Mouse (Mus musculus): ENCODE measurements at regions not wholly inside any gene's neighbourhood (a gene's known extent, or its start where the extent isn't known, plus 50 kb on each side); places are given as distances from the start of the nearest gene placed in this dataset.

DNA sequence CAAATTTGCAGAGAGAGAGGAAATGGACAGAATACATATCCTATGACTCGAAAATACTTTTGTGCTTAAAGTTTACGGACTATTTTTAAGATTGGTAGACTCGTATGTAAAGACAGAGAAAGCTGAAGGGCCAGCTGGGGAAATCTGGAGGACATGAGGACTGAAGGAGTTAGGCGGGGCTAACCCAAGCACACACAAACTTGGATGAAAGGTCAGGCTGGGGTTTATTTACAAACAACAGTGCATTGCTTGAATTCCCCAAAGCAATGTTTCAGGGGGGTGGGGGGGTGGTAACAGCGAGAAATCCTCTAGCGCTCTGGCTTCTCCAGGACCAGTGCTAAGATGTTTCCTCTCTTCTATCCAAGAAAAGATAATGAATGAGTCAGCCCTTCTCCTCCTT, 68.3 kb downstream of the Ptger2 start:
- H3K9me3 ChIP-seq (ENCODE audit: control insufficient read depth, low read length): no peaks in the 10 kb centered on the region
- no peak for ATAC-seq
- H3K4me3 ChIP-seq (ENCODE audit: low read length): no peak overlapping the region
- H3K4me1 ChIP-seq (ENCODE audit: control insufficient read depth, insufficient read depth, low read depth, low read length): no peaks in the 10 kb centered on the region
- H3K27me3 ChIP-seq (replicated peaks; ENCODE audit: control insufficient read depth, insufficient read depth, low read length): no peaks in the 10 kb centered on the region
- H3K36me3 ChIP-seq (ENCODE audit: control insufficient read depth, insufficient read depth, low read length): no peaks in the 10 kb centered on the region
- WGBS: 86% methylated on average over 6 of the region's 6 CpGs
- no peak overlapping the region for H3K9ac ChIP-seq (ENCODE audit: low read depth, low read length)
- no peak overlapping the region for H3K27ac ChIP-seq (ENCODE audit: low read depth, low read length)
- H3K4me2 ChIP-seq (ENCODE audit: low read length): no peak overlapping the region

DNA sequence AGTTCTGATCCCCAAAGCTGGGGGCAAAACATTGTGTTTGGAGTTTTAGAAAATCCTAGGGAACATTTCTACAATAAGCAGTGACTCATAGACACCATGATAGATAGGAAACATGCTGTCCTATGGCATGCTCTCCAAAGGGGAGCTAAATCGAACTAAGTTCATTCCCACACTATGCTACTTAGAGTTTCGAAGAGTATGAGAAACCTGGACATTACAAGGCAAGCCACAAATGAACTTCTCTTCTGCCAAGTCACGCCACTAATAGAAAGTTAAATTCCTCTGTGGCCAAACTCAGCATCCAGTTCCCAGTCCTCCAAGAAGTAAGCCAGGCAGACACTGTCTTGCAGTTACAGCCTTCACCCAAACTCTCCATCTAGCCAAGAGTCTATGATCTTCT, 73.7 kb downstream of the Ptger2 start:
- Histone ChIP-seq H3K27me3 (replicated peaks; ENCODE audit: control insufficient read depth, insufficient read depth, low read length) (no peaks in the 10 kb centered on the region), H3K27ac (ENCODE audit: low read depth, low read length) (no peak overlapping the region), H3K4me3 (ENCODE audit: low read length) (no peak overlapping the region), H3K4me2 (ENCODE audit: low read length) (no peak overlapping the region), H3K36me3 (ENCODE audit: control insufficient read depth, insufficient read depth, low read length) (no peaks in the 10 kb centered on the region), H3K9ac (ENCODE audit: low read depth, low read length) (no peak overlapping the region), H3K4me1 (ENCODE audit: control insufficient read depth, insufficient read depth, low read depth, low read length) (no peaks in the 10 kb centered on the region), H3K9me3 (ENCODE audit: control insufficient read depth, low read length) (no peaks in the 10 kb centered on the region)
- 90% methylated on average over 3 of the region's 3 CpGs for WGBS
- no peak for ATAC-seq

DNA sequence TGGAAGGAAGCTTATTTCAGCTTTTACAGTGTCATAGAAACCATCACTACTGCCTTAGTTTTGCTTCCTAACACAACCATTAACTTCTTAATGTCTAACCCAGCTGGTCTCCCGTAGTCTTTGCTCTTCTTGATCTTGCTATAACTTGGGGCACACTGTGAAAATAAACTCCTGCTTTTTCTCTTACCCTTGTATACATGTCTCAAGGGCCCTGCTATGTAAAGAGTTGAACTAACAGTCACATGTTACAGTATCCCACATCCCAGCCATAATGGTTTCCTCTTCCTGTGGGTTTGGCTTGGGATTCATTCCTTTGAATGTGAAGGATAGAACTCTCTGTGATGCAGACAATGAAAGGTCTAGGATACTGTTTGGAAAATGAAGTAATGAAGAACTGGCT, 76.5 kb downstream of the Ptger2 start:
- ATAC-seq: no peak
- H3K4me2 ChIP-seq (ENCODE audit: low read length): no peak overlapping the region
- H3K9me3 ChIP-seq (ENCODE audit: control insufficient read depth, low read length): 0 out of 2 replicates have a peak, but pooled peaks cover 3% of the 10 kb centered on the region

DNA sequence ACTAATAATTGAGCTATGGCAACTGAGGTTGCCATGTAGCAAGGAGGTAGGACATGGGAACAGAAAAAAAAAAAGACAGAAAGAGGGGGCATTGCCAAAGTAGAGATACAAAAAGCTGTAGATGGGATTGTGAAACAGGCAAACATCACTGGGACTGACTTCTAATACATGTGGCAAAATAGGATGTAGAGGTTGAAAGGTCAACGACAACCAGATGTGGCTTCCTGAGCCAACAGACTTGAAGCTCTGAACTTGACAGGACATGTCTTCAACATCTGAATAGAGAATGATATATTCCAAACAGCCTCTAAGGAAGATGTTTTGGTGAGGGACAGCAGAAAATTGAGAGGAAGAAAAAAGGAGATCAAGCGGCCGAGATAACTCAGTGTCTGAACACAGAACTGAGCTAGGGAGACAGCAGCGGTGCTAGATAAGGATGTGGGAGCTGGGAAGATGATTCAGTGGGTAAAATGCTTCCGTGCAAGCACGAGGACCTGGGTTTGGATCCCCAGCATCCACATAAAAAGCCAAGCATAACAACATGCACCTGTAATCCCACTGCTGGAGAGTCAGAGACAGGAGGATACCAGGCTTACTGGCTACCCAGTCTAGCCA, 81.7 kb downstream of the Ptger2 start:
- Histone ChIP-seq H3K27ac (ENCODE audit: low read depth, low read length) (no peak overlapping the region), H3K4me2 (ENCODE audit: low read length) (no peak overlapping the region), H3K9me3 (ENCODE audit: control insufficient read depth, low read length) (0 out of 2 replicates have a peak, but pooled peaks cover 3% of the 10 kb centered on the region), H3K4me1 (ENCODE audit: control insufficient read depth, insufficient read depth, low read depth, low read length) (no peaks in the 10 kb centered on the region), H3K36me3 (ENCODE audit: control insufficient read depth, insufficient read depth, low read length) (no peaks in the 10 kb centered on the region), H3K9ac (ENCODE audit: low read depth, low read length) (no peak overlapping the region), H3K27me3 (replicated peaks; ENCODE audit: control insufficient read depth, insufficient read depth, low read length) (no peaks in the 10 kb centered on the region), H3K4me3 (ENCODE audit: low read length) (no peak overlapping the region)
- 79% methylated on average over 6 of the region's 6 CpGs for whole genome bisulfite sequencing
- ATAC-seq: no peak

More for the DNA sequence above, 76.5 kb downstream of the Ptger2 start:
- Histone ChIP-seq H3K4me1 (ENCODE audit: control insufficient read depth, insufficient read depth, low read depth, low read length) (no peaks in the 10 kb centered on the region), H3K36me3 (ENCODE audit: control insufficient read depth, insufficient read depth, low read length) (no peaks in the 10 kb centered on the region), H3K4me3 (ENCODE audit: low read length) (no peak overlapping the region), H3K27ac (ENCODE audit: low read depth, low read length) (no peak overlapping the region), H3K9ac (ENCODE audit: low read depth, low read length) (no peak overlapping the region), H3K27me3 (replicated peaks; ENCODE audit: control insufficient read depth, insufficient read depth, low read length) (no peaks in the 10 kb centered on the region)
- WGBS: 80% methylated on average over 1 of the region's 1 CpGs

DNA sequence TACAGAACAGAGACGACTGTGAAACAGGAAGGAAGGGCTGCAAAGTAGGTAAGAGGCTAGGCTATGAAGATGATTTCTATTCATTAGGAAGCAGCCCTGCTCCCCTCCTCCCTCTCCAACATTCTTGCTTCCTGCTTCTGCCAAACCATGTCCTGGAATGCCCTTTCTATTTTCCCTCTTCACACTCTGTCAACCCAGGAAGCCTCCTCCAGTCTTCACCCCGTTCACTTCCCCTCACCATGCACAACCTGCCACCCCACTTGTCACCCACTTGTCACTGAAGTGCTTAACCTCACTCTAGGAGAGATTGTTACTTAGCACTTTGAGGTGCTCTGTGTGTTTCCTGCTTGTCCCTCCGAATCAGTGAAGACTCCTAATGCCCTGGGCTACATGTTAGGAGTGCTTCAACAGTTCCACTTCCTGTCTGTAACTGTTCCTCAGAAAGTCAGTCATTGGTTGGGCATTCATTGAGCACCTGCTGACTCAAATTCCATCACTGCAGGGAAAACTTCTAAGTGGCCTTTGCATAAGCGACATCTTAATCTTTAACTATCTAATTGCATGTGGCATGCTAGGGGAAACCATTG, 87.0 kb downstream of the Ptger2 start:
- H3K36me3 ChIP-seq (ENCODE audit: control insufficient read depth, insufficient read depth, low read length): no peaks in the 10 kb centered on the region
- no peak for ATAC-seq
- no peak overlapping the region for H3K4me2 ChIP-seq (ENCODE audit: low read length)
- no peak overlapping the region for H3K9ac ChIP-seq (ENCODE audit: low read depth, low read length)
- no peaks in the 10 kb centered on the region for H3K9me3 ChIP-seq (ENCODE audit: control insufficient read depth, low read length)
- no peaks in the 10 kb centered on the region for H3K27me3 ChIP-seq (replicated peaks; ENCODE audit: control insufficient read depth, insufficient read depth, low read length)
- no peak overlapping the region for H3K4me3 ChIP-seq (ENCODE audit: low read length)
- H3K4me1 ChIP-seq (ENCODE audit: control insufficient read depth, insufficient read depth, low read depth, low read length): no peaks in the 10 kb centered on the region
- no peak overlapping the region for H3K27ac ChIP-seq (ENCODE audit: low read depth, low read length)
- 77% methylated on average over 4 of the region's 4 CpGs for WGBS

DNA sequence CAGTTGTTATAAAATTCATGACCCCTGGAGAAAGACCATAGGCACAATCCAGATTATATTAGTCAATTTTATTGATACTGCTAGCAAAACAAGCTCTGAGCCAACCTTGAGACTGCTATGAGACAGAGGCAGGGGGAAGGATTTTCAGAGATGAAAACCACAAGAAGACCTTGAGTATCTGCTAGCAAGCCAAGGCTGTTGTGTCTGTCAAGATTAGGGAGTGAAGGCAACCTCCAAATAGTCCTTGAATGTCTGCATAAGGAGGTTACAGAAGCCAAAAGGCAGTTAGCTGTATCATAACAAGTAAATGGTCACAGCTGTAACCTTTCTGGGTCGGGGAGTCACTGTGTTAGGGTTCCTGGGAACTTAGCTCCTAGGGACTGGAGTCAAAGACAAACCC, 89.2 kb downstream of the Ptger2 start:
- no peaks in the 10 kb centered on the region for H3K36me3 ChIP-seq (ENCODE audit: control insufficient read depth, insufficient read depth, low read length)
- no peak overlapping the region for H3K27ac ChIP-seq (ENCODE audit: low read depth, low read length)
- H3K4me2 ChIP-seq (ENCODE audit: low read length): no peak overlapping the region
- no peaks in the 10 kb centered on the region for H3K9me3 ChIP-seq (ENCODE audit: control insufficient read depth, low read length)
- H3K27me3 ChIP-seq (replicated peaks; ENCODE audit: control insufficient read depth, insufficient read depth, low read length): no peaks in the 10 kb centered on the region
- H3K4me1 ChIP-seq (ENCODE audit: control insufficient read depth, insufficient read depth, low read depth, low read length): no peaks in the 10 kb centered on the region
- no peak overlapping the region for H3K4me3 ChIP-seq (ENCODE audit: low read length)
- no peak overlapping the region for H3K9ac ChIP-seq (ENCODE audit: low read depth, low read length)
- ATAC-seq: no peak
- WGBS: 88% methylated on average over 1 of the region's 1 CpGs

DNA sequence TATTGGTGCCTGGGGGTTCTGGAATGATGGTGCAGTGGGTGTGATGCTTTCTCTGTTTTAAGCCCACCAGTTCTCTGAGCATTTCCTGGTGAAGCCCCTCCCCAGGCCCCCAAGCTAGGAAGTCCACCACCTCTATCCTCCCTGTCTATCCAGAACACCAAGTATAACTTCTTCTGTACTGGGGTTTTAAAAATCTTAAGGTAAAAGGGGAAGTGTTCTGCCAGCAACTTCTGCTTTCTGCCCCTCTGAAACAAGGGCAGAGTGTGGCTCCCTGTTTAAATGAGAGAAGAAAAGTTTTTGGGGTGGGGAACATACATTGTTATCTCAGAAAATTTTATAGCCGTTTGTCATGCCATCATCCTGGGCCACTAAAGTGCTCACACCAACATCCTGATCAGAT, 91.8 kb downstream of the Ptger2 start:
- ATAC-seq: no peak
- WGBS: 90% methylated on average over 1 of the region's 1 CpGs
- no peaks in the 10 kb centered on the region for H3K9me3 ChIP-seq (ENCODE audit: control insufficient read depth, low read length)
- no peak overlapping the region for H3K4me3 ChIP-seq (ENCODE audit: low read length)
- H3K27ac ChIP-seq (ENCODE audit: low read depth, low read length): no peak overlapping the region
- no peaks in the 10 kb centered on the region for H3K36me3 ChIP-seq (ENCODE audit: control insufficient read depth, insufficient read depth, low read length)
- H3K27me3 ChIP-seq (replicated peaks; ENCODE audit: control insufficient read depth, insufficient read depth, low read length): no peaks in the 10 kb centered on the region
- H3K4me1 ChIP-seq (ENCODE audit: control insufficient read depth, insufficient read depth, low read depth, low read length): no peaks in the 10 kb centered on the region
- no peak overlapping the region for H3K4me2 ChIP-seq (ENCODE audit: low read length)
- no peak overlapping the region for H3K9ac ChIP-seq (ENCODE audit: low read depth, low read length)

DNA sequence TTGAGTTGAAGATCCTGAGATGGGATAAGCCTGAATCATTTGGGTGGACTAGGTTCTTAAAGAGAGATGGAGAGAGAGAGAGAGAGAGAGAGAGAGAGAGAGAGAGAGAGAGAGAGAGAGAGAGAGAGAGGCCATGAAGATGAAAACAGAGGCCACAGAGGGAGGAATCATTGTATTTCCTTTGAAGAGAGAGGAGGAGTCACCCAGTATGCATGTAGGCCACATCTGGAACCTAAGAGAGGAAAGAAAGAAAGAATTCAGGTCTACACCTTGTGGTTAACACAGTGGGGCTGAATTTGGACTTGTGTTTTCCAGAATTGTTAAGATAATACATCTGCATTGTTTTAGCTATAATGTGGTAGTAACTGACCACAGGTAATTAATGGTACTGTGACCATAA, 92.2 kb downstream of the Ptger2 start:
- H3K27me3 ChIP-seq (replicated peaks; ENCODE audit: control insufficient read depth, insufficient read depth, low read length): no peaks in the 10 kb centered on the region
- H3K4me3 ChIP-seq (ENCODE audit: low read length): no peak overlapping the region
- H3K27ac ChIP-seq (ENCODE audit: low read depth, low read length): no peak overlapping the region
- no peak overlapping the region for H3K9ac ChIP-seq (ENCODE audit: low read depth, low read length)
- H3K36me3 ChIP-seq (ENCODE audit: control insufficient read depth, insufficient read depth, low read length): no peaks in the 10 kb centered on the region
- H3K9me3 ChIP-seq (ENCODE audit: control insufficient read depth, low read length): no peaks in the 10 kb centered on the region
- no peaks in the 10 kb centered on the region for H3K4me1 ChIP-seq (ENCODE audit: control insufficient read depth, insufficient read depth, low read depth, low read length)
- H3K4me2 ChIP-seq (ENCODE audit: low read length): no peak overlapping the region
- no peak for ATAC-seq

DNA sequence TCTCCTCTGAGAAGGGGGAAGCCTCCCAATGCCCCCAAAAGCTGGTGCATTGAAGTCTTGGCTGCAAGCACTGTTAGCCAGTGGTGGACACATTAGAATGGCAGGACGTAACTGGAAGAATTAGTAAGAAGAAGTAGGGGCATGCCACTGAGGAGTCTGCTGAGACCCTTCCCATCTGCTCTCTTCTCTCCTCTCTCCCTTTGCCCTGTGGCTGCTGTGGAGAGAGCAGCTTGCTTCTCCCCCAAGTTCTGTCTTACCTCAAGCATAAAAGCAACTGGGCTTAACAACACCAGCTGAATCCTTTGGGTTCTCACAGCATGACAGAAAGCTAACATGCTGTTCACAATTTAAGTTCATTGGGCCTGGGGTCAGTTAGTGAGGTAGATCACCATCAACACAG, 95.1 kb downstream of the Ptger2 start:
- Histone ChIP-seq H3K27me3 (replicated peaks; ENCODE audit: control insufficient read depth, insufficient read depth, low read length) (no peaks in the 10 kb centered on the region), H3K27ac (ENCODE audit: low read depth, low read length) (no peak overlapping the region), H3K4me3 (ENCODE audit: low read length) (no peak overlapping the region), H3K9ac (ENCODE audit: low read depth, low read length) (no peak overlapping the region), H3K4me2 (ENCODE audit: low read length) (no peak overlapping the region), H3K4me1 (ENCODE audit: control insufficient read depth, insufficient read depth, low read depth, low read length) (no peaks in the 10 kb centered on the region), H3K9me3 (ENCODE audit: control insufficient read depth, low read length) (no peaks in the 10 kb centered on the region), H3K36me3 (ENCODE audit: control insufficient read depth, insufficient read depth, low read length) (no peaks in the 10 kb centered on the region)
- WGBS: 82% methylated on average over 1 of the region's 1 CpGs
- peak; percentile 56; the same call in 1 of the 2 replicates for ATAC-seq
